Mouse (Mus musculus) mouse trophoblast stem cell (cell line): ENCODE data around the gene Camk1d.
"Not testable (repeated sequence)": the region's sequence is repeated elsewhere in the genome, so short reads cannot be mapped to it uniquely, and the experiment has no call there.

Source experiments
- in situ Hi-C, 2 experiments: fragments of 300-500 bp; cut with MseI, MboI; formaldehyde crosslinking; loops; 2 replicates in 1 of 2; 3 replicates in 1 of 2; pipeline ENCODE4 v1.15.1; 2025

Gene Camk1d

DNA sequence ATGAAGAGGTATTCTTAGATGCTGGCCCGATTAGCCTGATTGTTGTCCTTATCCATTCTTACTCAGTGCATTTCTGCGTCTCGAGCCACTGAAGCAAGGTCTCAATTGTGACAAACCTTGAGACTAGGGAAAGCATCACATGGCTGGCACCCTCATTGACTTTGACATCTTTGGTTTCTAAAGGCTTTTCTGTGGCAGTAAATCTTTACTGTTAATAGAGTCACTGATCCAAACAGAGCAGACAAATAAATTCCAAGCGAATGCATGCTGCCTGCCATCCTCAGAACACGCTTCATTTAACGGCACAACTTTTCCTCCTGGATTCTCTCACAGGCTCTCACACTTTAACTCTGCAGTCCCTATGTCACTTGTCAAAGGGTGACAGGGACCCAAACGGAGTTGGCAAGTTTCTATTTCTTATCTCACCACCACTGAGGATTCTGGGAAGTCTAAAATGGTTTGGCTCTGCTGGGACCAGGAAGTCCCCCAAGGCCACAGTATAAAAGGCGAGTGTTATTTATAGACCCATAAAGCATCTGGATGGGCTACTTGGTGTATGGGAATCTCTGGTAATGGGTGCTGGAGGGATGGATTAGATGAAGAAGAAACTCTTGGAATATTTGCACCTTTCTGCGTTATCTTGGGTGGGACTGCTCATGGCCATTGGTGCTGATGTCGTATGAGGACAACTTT is 141.9 kb downstream of the Camk1d start:
- in situ Hi-C loops, result no loop called here

DNA sequence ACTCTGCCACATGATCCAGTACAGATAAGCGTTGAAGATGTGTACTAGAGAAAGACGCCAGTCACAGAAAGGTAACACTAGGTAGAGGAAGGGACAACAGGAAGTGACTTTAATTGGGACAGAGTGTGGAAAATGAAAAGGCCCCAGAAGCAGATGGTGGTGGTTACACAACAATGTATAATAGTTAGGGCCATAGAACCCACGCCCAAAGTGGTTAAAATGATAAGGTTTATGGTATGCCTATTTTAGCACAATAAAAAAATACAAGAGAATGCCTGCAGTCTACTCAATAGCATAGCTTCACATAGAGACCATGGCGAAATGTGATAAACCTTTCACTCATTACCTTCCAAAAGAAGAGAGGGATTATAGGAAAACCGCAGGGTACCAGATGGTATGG is 147.7 kb downstream of the Camk1d start:
- in situ Hi-C loops, result no loop called here

DNA sequence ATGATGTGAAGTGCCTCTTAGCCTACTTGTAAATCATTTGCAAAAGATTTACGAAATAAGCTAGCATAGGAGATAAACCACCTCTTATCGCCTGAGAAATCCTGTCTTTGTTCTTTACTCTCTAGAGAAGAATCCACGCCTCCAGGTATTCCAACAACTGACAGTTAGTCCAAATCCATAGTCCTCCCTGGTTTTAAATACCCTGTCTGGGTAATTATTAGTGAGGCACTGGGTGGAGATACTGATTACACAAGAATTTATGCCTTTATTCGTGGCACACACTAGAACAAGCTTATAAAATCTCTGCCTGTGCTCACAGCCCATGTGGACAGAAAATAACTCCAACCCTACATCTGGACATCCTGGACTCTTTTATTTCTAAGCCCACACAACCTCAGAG is 150.6 kb downstream of the Camk1d start:
- in situ Hi-C loops, result no loop called here

DNA sequence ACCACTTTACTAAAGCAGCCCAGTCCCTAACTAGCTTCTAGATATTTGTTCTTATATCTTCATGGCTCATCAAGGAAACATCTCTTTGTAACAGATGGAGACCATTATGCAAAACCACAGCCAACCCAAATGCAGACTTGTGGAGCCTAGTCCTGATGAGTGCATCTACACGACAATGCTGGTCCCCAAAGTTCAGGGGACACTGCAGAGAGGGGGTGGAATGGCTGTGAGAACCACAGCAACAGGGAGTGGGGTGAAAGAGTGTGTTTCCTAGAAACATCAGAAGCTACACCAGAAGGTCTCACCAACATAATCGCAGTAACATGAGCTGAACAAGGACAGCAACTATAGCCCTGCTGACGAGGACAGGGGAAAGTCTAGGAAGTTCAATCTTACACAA is 152.9 kb downstream of the Camk1d start:
- in situ Hi-C loops, result no loop called here

DNA sequence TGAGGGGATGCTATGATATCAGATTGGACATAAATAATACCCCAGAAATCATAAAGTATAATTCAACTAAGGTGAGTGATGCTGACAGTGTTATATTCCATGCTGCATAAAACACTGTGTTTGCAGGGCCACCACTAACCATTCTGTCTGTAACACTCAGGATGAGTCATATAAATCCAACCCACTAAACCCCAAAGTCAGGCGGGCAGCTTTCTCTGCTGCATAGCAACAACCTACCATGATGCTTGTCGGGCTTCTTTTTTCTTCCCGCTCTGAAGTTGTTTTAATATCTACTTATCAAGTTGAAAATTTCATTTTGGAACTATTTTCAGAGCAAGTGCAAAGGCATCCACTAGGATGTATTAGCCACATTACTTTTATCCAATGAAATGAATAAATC is 161.1 kb downstream of the Camk1d start:
- in situ Hi-C loops, result no loop called here

DNA sequence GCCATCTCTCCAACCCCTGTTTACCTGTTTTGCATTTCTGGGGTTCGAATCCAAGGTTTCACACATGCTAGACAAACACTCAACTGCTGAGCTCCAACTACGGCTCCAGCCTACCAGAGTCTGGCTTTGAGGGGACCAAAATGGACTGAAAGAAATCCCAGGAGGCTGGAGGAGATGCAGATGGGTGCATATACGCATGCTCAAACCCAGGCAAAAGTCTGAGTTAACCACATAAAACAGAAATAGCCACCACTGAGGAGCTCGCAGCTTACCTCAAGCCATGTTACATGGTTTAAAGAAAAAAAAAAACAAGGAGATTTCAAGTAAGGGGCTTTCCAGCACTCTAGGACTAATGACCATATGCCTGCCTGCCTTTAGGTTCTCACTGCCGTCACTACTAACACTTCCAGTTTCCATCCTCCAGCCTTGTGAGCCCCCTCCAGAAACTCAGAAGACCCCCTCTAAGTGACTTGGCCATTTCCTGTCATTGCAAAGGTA is 162.5 kb downstream of the Camk1d start:
- in situ Hi-C loops, result no loop called here

DNA sequence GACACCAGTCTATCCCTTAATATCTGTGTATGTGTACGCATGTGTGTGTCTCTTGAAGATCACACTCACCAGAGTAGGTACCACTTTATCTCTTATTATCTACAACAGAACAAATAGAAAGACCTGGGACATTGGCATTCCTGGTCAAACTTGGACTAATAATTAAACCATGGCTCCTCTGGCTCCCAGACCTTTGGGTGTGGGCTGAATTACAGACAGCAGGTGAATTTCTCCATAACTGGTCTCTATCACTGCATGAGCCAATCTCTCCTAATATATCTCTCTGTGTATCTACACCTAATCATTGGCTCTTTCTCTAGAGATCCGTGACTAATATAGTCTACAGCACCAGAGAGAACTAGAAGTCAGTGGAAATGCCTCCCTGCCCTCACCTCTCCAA is 165.0 kb downstream of the Camk1d start:
- in situ Hi-C loops, result no loop called here

DNA sequence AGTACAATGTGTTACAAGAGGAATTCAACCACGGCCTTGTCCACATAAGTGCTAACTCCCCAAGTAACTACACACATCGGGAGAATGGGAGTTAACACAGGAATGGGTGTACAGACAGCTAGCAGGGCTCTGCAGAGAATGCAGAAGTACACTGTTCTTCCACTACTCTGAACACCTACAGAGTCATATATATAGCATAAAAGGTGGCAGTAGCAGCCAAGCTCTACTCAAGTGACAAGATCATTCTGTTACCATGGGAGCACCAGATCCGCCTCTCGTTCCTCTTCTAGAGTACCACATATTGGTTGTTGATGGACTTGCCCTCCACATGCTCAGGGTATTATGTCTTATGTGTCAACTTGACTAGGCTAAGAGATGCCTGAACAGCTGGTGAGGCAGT is 165.4 kb downstream of the Camk1d start:
- in situ Hi-C loops, result no loop called here

DNA sequence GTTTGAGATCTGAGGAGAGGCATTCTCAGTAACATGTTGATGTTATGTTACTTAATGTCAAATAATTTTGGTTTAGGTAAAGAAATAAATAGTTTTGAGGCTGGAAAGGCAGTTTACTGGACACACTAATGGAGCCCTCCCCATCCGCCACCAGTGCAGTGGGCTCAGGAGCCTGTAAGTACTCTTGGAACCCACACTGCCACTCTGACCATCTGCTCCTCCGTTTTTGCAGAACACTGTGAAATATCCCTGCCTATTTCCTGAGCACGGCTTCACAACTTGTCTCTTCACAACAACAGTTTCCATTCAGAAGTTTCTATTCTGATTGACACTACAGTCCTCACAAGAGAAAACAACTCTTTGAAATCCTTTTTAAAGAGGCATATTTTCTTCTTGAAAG is 173.4 kb downstream of the Camk1d start:
- in situ Hi-C loops, result no loop called here

DNA sequence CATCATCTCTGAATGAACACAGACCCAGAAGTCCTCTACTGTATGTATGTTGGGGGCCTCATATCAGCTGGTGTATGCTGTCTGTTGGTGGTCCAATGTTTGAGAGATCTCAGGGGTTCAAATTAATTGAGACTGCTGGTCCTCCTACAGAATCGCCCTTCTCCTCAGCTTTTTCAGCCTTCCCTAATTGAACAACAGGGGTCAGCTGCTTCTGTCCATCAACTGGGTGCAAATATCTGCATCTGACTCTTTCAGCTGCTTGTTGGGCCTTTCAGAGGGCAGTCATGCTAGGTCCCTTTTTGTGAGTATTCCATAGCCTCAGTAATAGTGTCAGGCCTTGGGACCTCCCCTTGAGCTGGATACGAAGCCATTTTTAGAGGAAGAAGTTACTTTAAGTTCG is 174.4 kb downstream of the Camk1d start:
- in situ Hi-C loops, result not testable (repeated sequence)

DNA sequence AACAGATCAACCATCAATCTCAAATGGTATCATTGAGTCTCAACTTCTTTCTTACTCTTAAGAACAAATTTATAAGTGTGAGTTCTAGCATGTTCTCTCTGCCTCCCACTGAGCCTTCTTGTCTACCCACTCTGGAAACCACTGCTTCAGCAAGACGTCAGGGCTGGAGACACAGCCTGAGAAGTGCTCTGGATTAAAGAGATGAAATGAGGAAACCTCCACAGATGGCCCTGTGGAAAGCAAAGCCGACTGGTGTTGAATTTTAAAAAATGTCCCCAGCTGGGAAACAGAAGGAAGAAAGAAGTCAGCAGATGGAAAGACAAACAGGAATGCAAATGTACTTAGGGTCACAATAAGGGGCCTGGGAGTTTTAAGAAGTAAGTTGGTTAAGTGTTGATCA is 180.4 kb downstream of the Camk1d start:
- in situ Hi-C loops, result no loop called here

DNA sequence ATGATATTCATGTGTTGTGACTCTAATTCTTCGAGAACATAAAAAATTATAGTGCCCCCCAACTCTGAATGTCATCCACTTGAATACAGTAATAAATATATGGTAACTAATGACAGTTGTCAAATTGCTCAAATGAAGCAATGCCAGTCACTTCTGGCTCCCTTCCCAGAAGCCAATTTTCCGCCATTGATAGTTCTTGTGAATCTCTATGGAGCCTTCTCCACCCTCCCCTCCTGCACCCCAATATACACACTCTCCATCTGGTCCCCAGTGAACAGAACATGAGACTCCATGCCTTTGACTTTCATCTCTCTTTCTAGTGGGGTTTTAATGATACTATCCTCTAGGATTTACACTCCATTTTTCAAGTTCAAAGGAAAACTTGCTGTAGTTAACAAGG is 184.3 kb downstream of the Camk1d start:
- in situ Hi-C loops, result no loop called here

DNA sequence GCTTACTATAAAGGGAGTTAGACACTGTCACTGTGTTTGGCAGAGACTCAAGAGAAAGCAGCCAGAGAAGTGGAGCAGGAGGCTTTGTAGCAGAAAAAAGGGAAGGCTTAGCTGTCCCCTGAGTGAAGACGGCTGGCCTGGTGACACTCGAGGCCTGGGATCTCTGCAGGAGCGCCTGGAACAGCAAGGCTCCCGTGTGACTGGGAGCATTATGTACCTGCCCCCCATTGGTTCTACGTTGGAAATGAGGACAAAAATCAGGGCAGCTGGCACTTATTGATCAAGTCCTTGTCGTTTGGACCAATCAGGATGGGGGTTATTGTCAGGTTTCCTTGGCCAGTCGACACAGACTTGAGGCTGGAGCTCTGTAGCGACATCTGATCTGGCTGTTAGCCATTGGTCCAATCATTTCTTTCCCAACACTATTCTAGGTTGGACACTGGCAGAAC is 195.1 kb downstream of the Camk1d start:
- in situ Hi-C loops, result no loop called here

DNA sequence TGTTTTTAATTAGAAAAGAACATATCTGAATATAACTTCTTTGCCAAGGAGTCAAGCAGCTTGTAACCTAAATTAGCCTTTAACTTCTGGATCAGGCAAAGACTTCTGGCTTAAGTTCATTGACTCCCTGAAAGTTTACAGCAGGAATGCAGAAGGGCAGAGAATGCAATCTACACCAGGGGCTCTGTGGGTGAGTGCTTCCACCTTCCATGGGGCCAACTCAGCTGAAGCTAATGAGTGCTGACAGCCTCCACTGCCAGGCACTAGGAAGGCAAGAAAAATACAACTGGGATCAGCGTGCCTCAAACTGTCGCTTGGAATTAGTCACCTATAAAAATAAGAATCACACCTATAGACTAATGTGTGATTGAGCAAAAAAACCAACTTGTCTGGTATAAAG is 199.2 kb downstream of the Camk1d start:
- in situ Hi-C loops, result no loop called here

DNA sequence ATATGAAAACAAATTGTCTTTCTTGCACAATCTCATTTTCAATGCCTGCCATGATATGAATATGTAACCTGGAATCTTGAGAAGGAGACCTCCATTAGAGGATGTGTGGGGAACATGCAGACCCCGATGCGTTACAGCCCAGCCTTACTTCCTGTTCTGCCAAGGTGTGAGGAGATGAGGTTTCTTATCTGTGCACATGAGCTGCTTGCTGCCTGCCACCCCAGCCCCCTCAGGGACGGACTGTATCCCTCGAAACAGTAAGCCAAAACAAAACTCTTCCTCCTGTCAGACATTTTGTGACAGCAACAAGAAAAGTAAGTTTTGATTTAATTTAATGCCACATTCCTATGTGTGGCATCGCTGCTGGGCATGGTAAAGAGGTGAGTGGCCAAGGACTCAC is 200.2 kb downstream of the Camk1d start:
- in situ Hi-C loops, result no loop called here

DNA sequence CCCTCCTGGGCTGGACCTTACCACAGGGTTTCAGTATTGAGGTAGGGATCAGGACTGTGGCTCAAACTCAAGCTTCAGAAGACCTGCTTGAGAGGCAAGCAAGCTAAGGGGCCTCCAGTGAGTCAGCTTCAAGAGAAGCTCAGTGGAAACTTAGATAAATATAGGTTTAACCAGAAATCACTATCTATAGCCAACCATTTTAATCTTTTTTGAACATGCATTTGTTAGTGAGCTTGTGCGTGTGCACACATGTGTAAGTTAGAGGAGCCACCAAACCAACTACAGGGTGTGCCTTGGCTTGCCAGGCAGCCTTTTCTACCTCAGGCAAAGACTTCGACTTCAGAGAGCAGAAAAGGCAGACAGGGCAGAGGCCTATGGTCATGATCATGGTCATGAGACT is 200.7 kb downstream of the Camk1d start:
- in situ Hi-C loops, result no loop called here

DNA sequence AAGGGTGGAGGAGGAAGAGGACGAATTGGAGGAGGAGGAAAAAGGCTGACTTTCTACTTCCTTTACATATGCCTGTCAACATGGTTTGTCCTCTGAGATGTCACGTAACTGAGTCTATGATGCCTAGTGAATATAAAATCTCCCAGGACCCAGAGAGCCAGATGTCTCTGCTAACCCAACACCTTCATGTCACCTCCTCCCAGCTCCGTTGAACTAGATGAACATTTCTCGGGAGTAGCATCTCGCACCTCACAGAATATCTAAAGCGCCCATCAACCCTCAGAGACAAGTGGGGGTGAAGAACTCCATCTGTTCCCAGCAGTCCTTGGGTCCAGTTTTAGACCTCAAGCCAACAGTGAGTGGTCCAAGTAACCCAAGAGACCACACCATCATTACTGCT is 204.3 kb downstream of the Camk1d start:
- in situ Hi-C loops, result no loop called here

DNA sequence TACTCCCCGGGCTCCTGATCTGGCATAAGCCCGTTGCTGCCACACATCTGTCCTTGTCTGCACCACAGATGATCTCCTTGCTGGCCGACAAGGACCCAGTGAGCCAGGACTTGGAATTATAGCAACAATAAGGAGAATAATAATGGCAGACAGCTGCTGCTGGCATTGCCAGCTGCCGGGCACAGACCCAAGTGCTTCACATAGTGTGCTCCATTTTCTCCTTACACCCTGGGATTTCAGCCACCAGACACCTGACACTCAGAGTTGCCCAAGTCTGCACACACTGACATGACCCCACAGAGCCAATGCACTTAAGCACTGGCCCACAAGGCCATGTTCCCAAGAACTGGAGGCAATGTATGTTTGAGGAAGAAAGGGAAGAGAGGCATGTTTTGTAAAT is 214.7 kb downstream of the Camk1d start:
- in situ Hi-C loops, result no loop called here

DNA sequence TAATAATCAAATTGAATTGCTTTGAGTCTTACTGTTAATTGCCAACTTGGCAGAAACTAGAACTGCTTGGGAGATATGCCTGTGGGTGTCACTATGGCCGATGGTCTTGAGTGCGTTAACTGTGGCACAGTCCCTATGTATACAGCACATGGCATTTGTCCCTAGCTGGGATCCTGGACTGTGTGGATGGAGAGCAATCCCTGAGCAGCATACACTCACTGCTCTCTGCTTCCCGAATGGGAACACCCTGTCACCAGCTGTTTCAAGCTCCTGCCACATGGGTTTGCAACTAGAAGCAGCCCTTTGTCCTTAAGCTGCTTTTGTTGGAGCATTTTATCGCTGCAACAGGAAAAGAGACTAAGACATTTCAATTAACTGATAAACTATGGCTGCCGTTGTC is 224.4 kb downstream of the Camk1d start:
- in situ Hi-C loops, result no loop called here

DNA sequence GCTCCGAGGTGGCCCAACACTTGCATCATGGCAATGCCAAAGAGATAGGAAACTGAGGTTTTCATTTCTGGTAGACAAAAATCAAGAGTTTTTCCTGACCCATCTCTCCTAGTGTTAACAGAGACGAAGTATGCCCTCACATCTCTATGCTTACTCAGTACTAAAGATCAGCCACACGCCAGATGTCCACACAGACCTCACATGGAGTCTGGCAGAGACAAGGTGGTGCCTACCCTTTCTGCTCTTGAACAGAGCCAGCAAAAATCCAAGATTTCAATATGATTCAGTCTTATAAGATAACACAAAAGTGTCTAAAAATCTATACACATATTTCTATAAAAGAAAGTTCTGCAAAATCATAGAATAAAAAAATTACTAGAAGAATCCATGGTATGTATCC is 227.0 kb downstream of the Camk1d start:
- in situ Hi-C loops, result no loop called here

DNA sequence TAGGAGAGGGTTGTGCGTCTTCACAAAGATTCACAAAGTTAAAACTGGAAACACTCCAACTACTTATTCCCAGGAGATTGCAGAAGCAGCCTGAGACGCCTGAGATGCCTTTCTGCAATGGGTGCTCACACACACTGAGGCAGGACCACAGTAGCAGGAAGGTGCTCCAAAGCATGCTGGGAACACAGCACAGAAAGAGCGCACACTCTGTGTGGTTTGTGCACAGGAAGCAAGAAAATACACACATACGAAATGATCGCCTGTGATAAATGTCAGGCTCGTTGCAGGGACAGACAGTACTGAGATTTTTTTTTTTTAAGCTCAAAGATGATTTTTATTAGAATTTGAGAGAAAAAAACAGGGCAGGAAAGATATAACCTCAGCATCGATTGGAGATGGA is 227.7 kb downstream of the Camk1d start:
- in situ Hi-C loops, result no loop called here

DNA sequence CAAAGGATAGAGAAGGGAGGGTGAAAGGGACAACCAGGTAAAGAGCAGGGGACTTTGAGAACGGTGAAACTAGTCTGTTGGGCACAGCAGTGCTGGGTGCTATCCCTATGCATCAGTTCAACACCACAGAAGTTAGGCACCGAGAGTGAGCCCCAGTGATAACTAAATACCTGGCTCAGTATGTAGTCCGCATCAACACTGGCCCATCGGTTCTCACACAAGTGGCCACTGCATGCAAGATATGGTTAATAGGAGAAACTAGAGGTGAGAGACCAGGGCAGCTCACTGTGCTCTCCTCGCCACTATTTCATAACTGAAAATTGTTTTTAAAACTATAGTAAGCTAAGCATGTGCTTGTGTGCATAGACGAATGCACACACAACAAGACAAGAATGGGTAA is 228.5 kb downstream of the Camk1d start:
- in situ Hi-C loops, result no loop called here

DNA sequence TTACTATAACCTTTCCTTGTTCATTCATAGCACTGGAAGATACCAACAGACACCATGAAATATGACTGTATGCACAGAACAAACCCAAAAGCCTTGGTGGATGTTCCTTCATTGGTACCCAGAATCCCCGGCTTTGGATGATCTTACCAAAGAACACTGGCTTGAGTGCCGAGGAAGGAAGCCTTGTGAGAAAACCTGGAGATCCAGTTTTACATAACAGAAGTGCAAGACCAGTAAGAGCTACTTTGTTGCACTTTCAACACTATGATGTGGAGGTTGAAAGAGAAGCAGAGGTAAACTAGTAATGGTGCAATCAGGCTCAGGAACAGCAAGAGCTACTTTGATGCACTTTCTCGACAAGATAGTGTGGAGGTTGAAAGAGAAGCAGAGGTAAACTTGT is 234.4 kb downstream of the Camk1d start:
- in situ Hi-C loops, result no loop called here

DNA sequence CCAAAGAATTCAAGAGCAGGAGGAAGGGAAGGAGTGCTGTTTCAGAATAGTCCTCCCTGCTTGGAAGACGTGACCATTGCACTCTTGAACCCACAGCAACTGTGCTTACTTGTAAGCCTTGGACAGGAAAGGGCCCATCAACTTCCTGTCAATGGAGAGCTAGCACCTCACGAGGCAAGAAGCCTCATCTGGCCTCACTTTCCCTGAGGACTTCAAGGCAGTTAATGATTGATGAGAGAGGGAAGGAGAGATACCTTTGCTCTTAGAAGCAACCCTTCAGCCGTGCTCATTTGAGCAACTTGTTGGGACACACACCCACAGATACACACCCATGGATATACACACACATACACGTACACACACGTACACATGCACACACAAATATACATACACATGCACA is 235.6 kb downstream of the Camk1d start:
- in situ Hi-C loops, result no loop called here
